ENCODE assay signal across 8 mouse cellular contexts in genomic region chr17:83514213-83514701, GRCm38 (mm10). TPM values are rescaled to one million over a fixed set of nuclear protein-coding genes. Genes with fewer than 3 reads are reported as not detected.
DNase-seq lines count a peak whose midpoint lies in the region; ATAC-seq and TF ChIP-seq lines count a peak whose summit lies in the region.

No protein-coding gene starts in this region.

- no peaks in the 10 kb centered on the region for H3K9me3 ChIP-seq in ES-Bruce4 (replicated peaks; ENCODE audit: control insufficient read depth, insufficient read depth, low read length, poor library complexity, severe bottlenecking)
- H3K9me3 ChIP-seq in forebrain, embryonic 13.5 days (replicated peaks): 0 out of 2 replicates have a peak, but pooled peaks cover 3% of the 10 kb centered on the region
- H3K9me3 ChIP-seq in liver, postnatal 0 days (ENCODE audit: low read length): no peaks in the 10 kb centered on the region
- H3K9me3 ChIP-seq in neural tube, embryonic 14.5 days (ENCODE audit: control insufficient read depth, low read length): no peaks in the 10 kb centered on the region

- no peak for TF ChIP-seq CTCF in ES-Bruce4 (IDR thresholded peaks at IDR 0.05; ENCODE audit: low read depth, low read length)
- no peak for TF ChIP-seq CTCF in liver, postnatal 0 days (IDR thresholded peaks at IDR 0.05; ENCODE audit: low read depth)

- H3K4me3 ChIP-seq in ES-Bruce4 (ENCODE audit: low read depth, low read length): peak overlapping the region; percentile 84
- peak overlapping the region; percentile 98 for H3K4me3 ChIP-seq in forebrain, embryonic 13.5 days
- peak overlapping the region; percentile 93 for H3K4me3 ChIP-seq in liver, postnatal 0 days (ENCODE audit: low read depth, low read length)
- peak overlapping the region; percentile 83 for H3K4me3 ChIP-seq in neural tube, embryonic 14.5 days (ENCODE audit: low read depth, low read length)

- TF ChIP-seq POLR2A in ES-Bruce4 (IDR thresholded peaks at IDR 0.05; ENCODE audit: insufficient read depth, low read length): no peak

- H3K4me2 ChIP-seq in forebrain, embryonic 13.5 days: peak overlapping the region; percentile 84
- H3K4me2 ChIP-seq in liver, postnatal 0 days (ENCODE audit: low read depth, low read length): peak overlapping the region; percentile 92
- H3K4me2 ChIP-seq in neural tube, embryonic 14.5 days (ENCODE audit: low read depth, low read length): peak overlapping the region; percentile 86

- WGBS in forebrain, embryonic 13.5 days: under 1% methylated on average over 33 of the region's 33 CpGs
- WGBS in large intestine, adult 2 months: under 1% methylated on average over 33 of the region's 33 CpGs
- under 1% methylated on average over 33 of the region's 33 CpGs for WGBS in liver, postnatal 0 days (ENCODE audit: insufficient replicate concordance)
- under 1% methylated on average over 33 of the region's 33 CpGs for WGBS in neural tube, embryonic 14.5 days

- DNase-seq in heart, postnatal 10 days: peak; percentile 93
- DNase-seq in large intestine, adult 2 months (ENCODE audit: low read depth, low spot score): peak; percentile 84
- DNase-seq in liver, postnatal 0 days: peak; percentile 95
- DNase-seq in testis, postnatal 10 days (ENCODE audit: low spot score): peak; percentile 95

- peak overlapping the region; percentile 71 for H3K9ac ChIP-seq in ES-Bruce4 (ENCODE audit: low read depth, poor library complexity, severe bottlenecking)
- H3K9ac ChIP-seq in forebrain, embryonic 13.5 days: peak overlapping the region; percentile 94
- H3K9ac ChIP-seq in liver, postnatal 0 days (replicated peaks): peak overlapping the region; percentile 99
- H3K9ac ChIP-seq in neural tube, embryonic 14.5 days (replicated peaks; ENCODE audit: low read depth, low read length): peak overlapping the region; percentile 84

- H3K4me1 ChIP-seq in ES-Bruce4 (ENCODE audit: control insufficient read depth, insufficient read depth, low read length): no peaks in the 10 kb centered on the region
- peaks cover 21% of the 10 kb centered on the region for H3K4me1 ChIP-seq in forebrain, embryonic 13.5 days
- H3K4me1 ChIP-seq in liver, postnatal 0 days (ENCODE audit: insufficient read depth): peaks cover 20% of the 10 kb centered on the region
- H3K4me1 ChIP-seq in neural tube, embryonic 14.5 days (ENCODE audit: control insufficient read depth, insufficient read depth, low read length): peaks cover 16% of the 10 kb centered on the region

- H3K27ac ChIP-seq in ES-Bruce4 (ENCODE audit: insufficient read depth, low read length): no peak overlapping the region
- H3K27ac ChIP-seq in forebrain, embryonic 13.5 days: peak overlapping the region; percentile 46
- H3K27ac ChIP-seq in liver, postnatal 0 days (ENCODE audit: low read depth): peak overlapping the region; percentile 95
- H3K27ac ChIP-seq in neural tube, embryonic 14.5 days (ENCODE audit: low read depth, low read length): peak overlapping the region; percentile 82

- H3K36me3 ChIP-seq in ES-Bruce4 (ENCODE audit: control insufficient read depth, insufficient read depth, low read length, poor library complexity, severe bottlenecking): no peaks in the 10 kb centered on the region
- no peaks in the 10 kb centered on the region for H3K36me3 ChIP-seq in forebrain, embryonic 13.5 days (ENCODE audit: poor library complexity, severe bottlenecking)
- H3K36me3 ChIP-seq in liver, postnatal 0 days (replicated peaks; ENCODE audit: insufficient read depth, low read length): no peaks in the 10 kb centered on the region
- no peaks in the 10 kb centered on the region for H3K36me3 ChIP-seq in neural tube, embryonic 14.5 days (ENCODE audit: control insufficient read depth, insufficient read depth, low read length)

- peak; percentile 98 for ATAC-seq in cerebellum, adult (ENCODE audit: insufficient number of reproducible peaks, low FRiP score, low TSS enrichment)
- peak; percentile 98 for ATAC-seq in forebrain, embryonic 13.5 days
- ATAC-seq in liver, postnatal 0 days: peak; percentile 99
- peak; percentile 99 for ATAC-seq in neural tube, embryonic 14.5 days (ENCODE audit: low read depth)

- no peak for TF ChIP-seq EP300 in ES-Bruce4 (IDR thresholded peaks at IDR 0.05; ENCODE audit: insufficient read depth, low read depth, low read length)
- TF ChIP-seq EP300 in liver, postnatal 0 days (IDR thresholded peaks at IDR 0.05; ENCODE audit: low read depth): peak; percentile 90

- intact Hi-C loops in heart, postnatal 10 days (cut with DNase I): loop anchor here (5.0 kb wide), 1 partner anchor 237 kb away; no protein-coding TSS in a partner anchor

- H3K27me3 ChIP-seq in ES-Bruce4 (ENCODE audit: control insufficient read depth, insufficient read depth, low read length, poor library complexity, severe bottlenecking): no peaks in the 10 kb centered on the region
- H3K27me3 ChIP-seq in forebrain, embryonic 13.5 days: no peaks in the 10 kb centered on the region
- no peaks in the 10 kb centered on the region for H3K27me3 ChIP-seq in liver, postnatal 0 days (ENCODE audit: insufficient read depth, low read length)
- H3K27me3 ChIP-seq in neural tube, embryonic 14.5 days (ENCODE audit: control insufficient read depth, insufficient read depth, low read length): no peaks in the 10 kb centered on the region

RNA-seq across cellular contexts. Expression of gene Cox7a2l, which starts 2.9 kb away (rescaled TPM):
- 224 and 253 TPM in 2 replicates for polyA plus RNA-seq in ES-Bruce4 (2011; ENCODE audit: insufficient read depth, insufficient read length, low read depth, missing spikeins)
- 180 and 182 TPM in 2 replicates for polyA plus RNA-seq in forebrain, embryonic 13.5 days (2015; fragmentation: Nextera tagmentation; extraction: Ambion mirVana)
- total RNA-seq in heart, postnatal 10 days (2021): 100 to 1,000 TPM; 314 to 318 TPM
- 142 and 155 TPM in 2 replicates for polyA plus RNA-seq in large intestine, adult 2 months (2012; rRNA removed)
- polyA plus RNA-seq in liver, postnatal 0 days (2015; fragmentation: Nextera tagmentation; extraction: Ambion mirVana): 112 and 119 TPM in 2 replicates
- 205 and 209 TPM in 2 replicates for polyA plus RNA-seq in neural tube, embryonic 14.5 days (2014; fragmentation: Nextera tagmentation; extraction: Ambion mirVana)
